Mouse (Mus musculus) ovary, adult 18-20 months (tissue): ENCODE results near the gene Vps52.
"Not testable (repeated sequence)": the region's sequence is repeated elsewhere in the genome, so short reads cannot be mapped to it uniquely, and the experiment has no call there.

Experiments
- DNase-seq: peaks from one replicate; pipeline ENCODE4 v3.0.0; 2022; ENCODE audit warnings: low spot score, mixed read lengths

The Vps52 gene

GRCm38 (mm10) chr17:33965846-33966550, 10.4 kb downstream of the Vps52 start:
- DNase-seq = no peak

- DNase-seq = no peak
Measured at GRCm38 (mm10) chr17:33968489-33968888, 12.9 kb downstream of the Vps52 start.

- no peak for DNase-seq
Measured at GRCm38 (mm10) chr17:33968927-33969326, 13.3 kb downstream of the Vps52 start.

GRCm38 (mm10) chr17:33969394-33969793, 13.8 kb downstream of the Vps52 start:
- DNase-seq = no peak

- no peak for DNase-seq
Measured at GRCm38 (mm10) chr17:33972691-33973090, 17.1 kb downstream of the Vps52 start.

GRCm38 (mm10) chr17:33973572-33973971, 18.0 kb downstream of the Vps52 start:
- DNase-seq = no peak

GRCm38 (mm10) chr17:33977861-33978557, 22.4 kb downstream of the Vps52 start:
- no peak for DNase-seq

- no peak for DNase-seq
Measured at GRCm38 (mm10) chr17:33978631-33979031, 23.0 kb downstream of the Vps52 start.

- no peak for DNase-seq
Measured at GRCm38 (mm10) chr17:33979512-33980050, 24.0 kb downstream of the Vps52 start.

- no peak for DNase-seq
Measured at GRCm38 (mm10) chr17:33980181-33981035, 24.8 kb downstream of the Vps52 start.

GRCm38 (mm10) chr17:33981192-33981909, 25.7 kb downstream of the Vps52 start:
- peak; percentile 80 for DNase-seq

- not testable (repeated sequence) for DNase-seq
Measured at GRCm38 (mm10) chr17:33982136-33982535, 26.5 kb downstream of the Vps52 start.

GRCm38 (mm10) chr17:33991788-33992664, 36.4 kb downstream of the Vps52 start:
- no peak for DNase-seq

GRCm38 (mm10) chr17:33994959-33995358, 39.3 kb downstream of the Vps52 start:
- no peak for DNase-seq

GRCm38 (mm10) chr17:33995651-33996050, 40.0 kb downstream of the Vps52 start:
- no peak for DNase-seq

- DNase-seq = not testable (repeated sequence)
Measured at GRCm38 (mm10) chr17:33997025-33997424, 41.4 kb downstream of the Vps52 start.

- DNase-seq = not testable (repeated sequence)
Measured at GRCm38 (mm10) chr17:33998697-33999096, 43.1 kb downstream of the Vps52 start.

- no peak for DNase-seq
Measured at GRCm38 (mm10) chr17:33999341-34000149, 43.9 kb downstream of the Vps52 start.

- peak; percentile 85 for DNase-seq
Measured at GRCm38 (mm10) chr17:34000150-34000537, 44.5 kb downstream of the Vps52 start, which contains the start of gene H2-K1. TSS of gene H2-K1 (minus strand) at chr17:34000347.

GRCm38 (mm10) chr17:34000796-34001195, 45.2 kb downstream of the Vps52 start:
- not testable (repeated sequence) for DNase-seq
